Mouse (Mus musculus): ENCODE results near the gene Olfr370.

DNA sequence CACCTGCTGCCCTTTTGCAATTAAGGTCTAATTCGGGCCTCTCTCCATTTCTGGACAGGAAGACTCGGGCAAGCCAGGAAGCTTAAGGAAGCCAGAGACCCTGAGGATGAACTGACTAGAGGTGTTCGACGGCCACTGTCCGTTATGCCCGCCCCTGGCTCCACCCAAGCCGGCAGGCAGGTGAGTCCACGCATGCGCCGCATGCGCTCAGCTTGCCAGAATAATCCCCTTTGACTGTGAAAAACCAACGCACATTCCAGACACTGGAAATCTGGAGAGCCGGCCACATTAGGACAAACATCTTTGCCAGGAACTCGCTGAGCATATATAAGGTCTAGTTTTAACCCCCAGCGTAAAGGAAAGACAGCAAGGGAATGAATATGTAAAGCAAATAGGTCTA is 47.7 kb downstream of the Olfr370 start:
- TF ChIP-seq CTCF (IDR thresholded peaks at IDR 0.05; ENCODE audit: low read depth) (no peak), EP300 (IDR thresholded peaks at IDR 0.05; ENCODE audit: low read depth) (no peak)

All from heart, postnatal 0 days (tissue).